Mouse (Mus musculus) neural tube, embryonic 14.5 days (tissue): Measurements from ENCODE around the gene Mrps23. TPM values are rescaled to one million over a fixed set of nuclear protein-coding genes. Genes with fewer than 3 reads are reported as not detected.

Source experiments
- ATAC-seq: fragments of 200-750 bp; cut with Nextera tagmentation; 2 replicates; pipeline ENCODE4 v1.8.0; 2017; ENCODE audit warnings: low read depth, mild to moderate bottlenecking, moderate TSS enrichment, moderate library complexity
- H3K27ac ChIP-seq: fragments of 300-500 bp; sonication (generic); 2 replicates; pipeline ENCODE4 v1.5.1; 2014; ENCODE audit warnings: low read depth, mild to moderate bottlenecking, control low read depth, low read length, moderate library complexity, mixed read lengths
- H3K27me3 ChIP-seq: fragments of 300-500 bp; sonication (generic); 2 replicates; pipeline ENCODE4 v1.6.1; 2014; ENCODE audit warnings: low read length; ENCODE audit not compliant: control insufficient read depth, insufficient read depth
- H3K36me3 ChIP-seq: fragments of 300-500 bp; sonication (generic); 2 replicates; pipeline ENCODE4 v1.6.1; 2014; ENCODE audit warnings: low read length, mixed read lengths; ENCODE audit not compliant: control insufficient read depth, insufficient read depth
- H3K4me1 ChIP-seq: fragments of 300-500 bp; sonication (generic); 2 replicates; pipeline ENCODE4 v1.6.1; 2014; ENCODE audit warnings: low read length; ENCODE audit not compliant: control insufficient read depth, insufficient read depth
- H3K4me2 ChIP-seq: fragments of 300-500 bp; sonication (generic); 2 replicates; pipeline ENCODE4 v1.6.1; 2014; ENCODE audit warnings: mild to moderate bottlenecking, low read depth, low read length, control low read depth
- H3K4me3 ChIP-seq: fragments of 300-500 bp; sonication (generic); 2 replicates; pipeline ENCODE4 v1.5.1; 2014; ENCODE audit warnings: low read depth, low read length, control low read depth, mixed read lengths
- H3K9ac ChIP-seq: fragments of 300-500 bp; sonication (generic); replicated peaks from 2 replicates; pipeline ENCODE4 v1.6.1; 2014; ENCODE audit warnings: low read depth, mild to moderate bottlenecking, control low read depth, low read length, mixed read lengths
- H3K9me3 ChIP-seq: fragments of 300-500 bp; sonication (generic); 2 replicates; pipeline ENCODE4 v1.6.1; 2016; ENCODE audit warnings: low read length; ENCODE audit not compliant: control insufficient read depth
- WGBS: fragments of 180-500 bp; shearing (Covaris S2); extraction: QIAGEN DNeasy Blood & Tissue Kit; methylation state at CpG from one replicate; pipeline ENCODE4 v1.1.7; 2014; 5-methylcytosine and 5-hydroxymethylcytosine counted together
- polyA plus RNA-seq: library from polyadenylated mRNA; unstranded; fragments of >200 nt; fragmentation: Nextera tagmentation; extraction: Ambion mirVana; gene quantifications from 2 replicates; pipeline ENCODE4 v1.2.1, GENCODE M21; 2014

The Mrps23 gene
- polyA plus RNA-seq, 1 experiment from 2014 or later, result 63.7 TPM

- peak overlapping the region; percentile 91 for H3K27ac ChIP-seq
- ATAC-seq, result peak; percentile 73
- no peaks in the 10 kb centered on the region for H3K36me3 ChIP-seq
- H3K9me3 ChIP-seq, result no peaks in the 10 kb centered on the region
- H3K4me1 ChIP-seq, result peaks cover 33% of the 10 kb centered on the region
- H3K9ac ChIP-seq, result peak overlapping the region; percentile 50
- H3K4me2 ChIP-seq, result peak overlapping the region; percentile 71
- 1% methylated on average over 13 of the region's 15 CpGs for WGBS
- no peaks in the 10 kb centered on the region for H3K27me3 ChIP-seq
- peak overlapping the region; percentile 36 for H3K4me3 ChIP-seq
Measured at GRCm38 (mm10) chr11:88161651-88162362, 42.4 kb upstream of the Mrps23 start.

- Histone ChIP-seq H3K9ac (no peak overlapping the region), H3K4me2 (no peak overlapping the region), H3K9me3 (no peaks in the 10 kb centered on the region), H3K4me3 (no peak overlapping the region), H3K27me3 (no peaks in the 10 kb centered on the region), H3K36me3 (no peaks in the 10 kb centered on the region), H3K27ac (no peak overlapping the region), H3K4me1 (peaks cover 33% of the 10 kb centered on the region)
- no peak for ATAC-seq
- WGBS, result 55% methylated on average over 4 of the region's 4 CpGs
Measured at GRCm38 (mm10) chr11:88162740-88163139, 41.4 kb upstream of the Mrps23 start.

- Histone ChIP-seq H3K27me3 (no peaks in the 10 kb centered on the region), H3K4me3 (no peak overlapping the region), H3K36me3 (no peaks in the 10 kb centered on the region), H3K27ac (no peak overlapping the region), H3K9me3 (no peaks in the 10 kb centered on the region), H3K4me1 (peaks cover 35% of the 10 kb centered on the region), H3K9ac (no peak overlapping the region), H3K4me2 (no peak overlapping the region)
- ATAC-seq, result no peak
- 89% methylated on average over 7 of the region's 7 CpGs for WGBS
Measured at GRCm38 (mm10) chr11:88164213-88164723, 39.9 kb upstream of the Mrps23 start.

GRCm38 (mm10) chr11:88164801-88165377 is 39.3 kb upstream of the Mrps23 start:
- Histone ChIP-seq H3K4me3 (no peak overlapping the region), H3K27ac (no peak overlapping the region), H3K4me2 (no peak overlapping the region), H3K9me3 (no peaks in the 10 kb centered on the region), H3K4me1 (peaks cover 33% of the 10 kb centered on the region), H3K36me3 (no peaks in the 10 kb centered on the region), H3K27me3 (no peaks in the 10 kb centered on the region), H3K9ac (no peak overlapping the region)
- 51% methylated on average over 14 of the region's 15 CpGs for WGBS
- no peak for ATAC-seq

GRCm38 (mm10) chr11:88165683-88166364 is 38.4 kb upstream of the Mrps23 start:
- peaks cover 25% of the 10 kb centered on the region for H3K4me1 ChIP-seq
- no peak overlapping the region for H3K27ac ChIP-seq
- H3K4me2 ChIP-seq, result no peak overlapping the region
- H3K36me3 ChIP-seq, result no peaks in the 10 kb centered on the region
- WGBS, result 65% methylated on average over 10 of the region's 10 CpGs
- ATAC-seq, result no peak
- H3K27me3 ChIP-seq, result no peaks in the 10 kb centered on the region
- no peaks in the 10 kb centered on the region for H3K9me3 ChIP-seq
- 0 out of 2 replicates have a peak overlapping the region, but pooled peaks have one; percentile 4 for H3K9ac ChIP-seq
- H3K4me3 ChIP-seq, result no peak overlapping the region

- Histone ChIP-seq H3K27ac (no peak overlapping the region), H3K4me1 (peaks cover 21% of the 10 kb centered on the region), H3K36me3 (no peaks in the 10 kb centered on the region), H3K27me3 (no peaks in the 10 kb centered on the region), H3K9ac (no peak overlapping the region), H3K9me3 (no peaks in the 10 kb centered on the region), H3K4me3 (no peak overlapping the region), H3K4me2 (no peak overlapping the region)
- 88% methylated on average over 7 of the region's 7 CpGs for WGBS
- ATAC-seq, result no peak
Measured at GRCm38 (mm10) chr11:88166471-88166870, 37.7 kb upstream of the Mrps23 start.

- Histone ChIP-seq H3K4me3 (no peak overlapping the region), H3K4me1 (peaks cover 29% of the 10 kb centered on the region), H3K27me3 (no peaks in the 10 kb centered on the region), H3K9ac (no peak overlapping the region), H3K27ac (no peak overlapping the region), H3K9me3 (no peaks in the 10 kb centered on the region), H3K36me3 (no peaks in the 10 kb centered on the region), H3K4me2 (no peak overlapping the region)
- 29% methylated on average over 3 of the region's 3 CpGs for WGBS
- no peak for ATAC-seq
Measured at GRCm38 (mm10) chr11:88168611-88169010, 35.6 kb upstream of the Mrps23 start.

- H3K9me3 ChIP-seq, result no peaks in the 10 kb centered on the region
- H3K27me3 ChIP-seq, result no peaks in the 10 kb centered on the region
- 28% methylated on average over 30 of the region's 32 CpGs for WGBS
- H3K4me2 ChIP-seq, result no peak overlapping the region
- no peak for ATAC-seq
- H3K27ac ChIP-seq, result no peak overlapping the region
- H3K36me3 ChIP-seq, result no peaks in the 10 kb centered on the region
- no peak overlapping the region for H3K4me3 ChIP-seq
- peaks cover 31% of the 10 kb centered on the region for H3K4me1 ChIP-seq
- H3K9ac ChIP-seq, result no peak overlapping the region
Measured at GRCm38 (mm10) chr11:88169531-88170040, 34.6 kb upstream of the Mrps23 start.

- H3K36me3 ChIP-seq, result no peaks in the 10 kb centered on the region
- no peak overlapping the region for H3K4me3 ChIP-seq
- 58% methylated on average over 3 of the region's 3 CpGs for WGBS
- H3K4me1 ChIP-seq, result peaks cover 23% of the 10 kb centered on the region
- no peaks in the 10 kb centered on the region for H3K9me3 ChIP-seq
- no peak overlapping the region for H3K27ac ChIP-seq
- ATAC-seq, result no peak
- H3K4me2 ChIP-seq, result no peak overlapping the region
- H3K9ac ChIP-seq, result no peak overlapping the region
- no peaks in the 10 kb centered on the region for H3K27me3 ChIP-seq
Measured at GRCm38 (mm10) chr11:88170606-88171005, 33.6 kb upstream of the Mrps23 start.
